Comparison of ENCODE assay signal across 25 mouse cellular contexts in genomic region chr5:125234399-125234798, GRCm38 (mm10). TPM values are rescaled to one million over a fixed set of nuclear protein-coding genes. Genes with fewer than 3 reads are reported as not detected.
DNase-seq lines count a peak whose midpoint lies in the region; ATAC-seq lines count a peak whose summit lies in the region.
"Had no signal": no experiment of that assay in that cellular context is flagged by ENCODE, and none has a peak within 500 bp of the region (broad histone marks: within the 10 kb centered on the region; RNA-seq: fewer than 3 reads in every experiment).

No protein-coding gene starts in this region.

- no peak overlapping the region for H3K9ac ChIP-seq in heart, embryonic 11.5 days (ENCODE audit: low read depth, low read length)
- no peak overlapping the region for H3K9ac ChIP-seq in liver, embryonic 13.5 days
- H3K9ac ChIP-seq: forebrain, embryonic 15.5 days; limb, embryonic 13.5 days; neural tube, embryonic 15.5 days; stomach, embryonic 15.5 days had no signal

- H3K27me3 ChIP-seq in heart, embryonic 11.5 days (ENCODE audit: control insufficient read depth, insufficient read depth, low read length) = no peaks in the 10 kb centered on the region
- peaks cover 41% of the 10 kb centered on the region for H3K27me3 ChIP-seq in megakaryocyte, embryonic 14.5 days (replicated peaks)
- H3K27me3 ChIP-seq in liver, embryonic 13.5 days = no peaks in the 10 kb centered on the region
- H3K27me3 ChIP-seq: forebrain, embryonic 15.5 days; limb, embryonic 13.5 days; neural tube, embryonic 15.5 days; Patski; stomach, embryonic 15.5 days had no signal

- DNase-seq in heart, postnatal 25 days (ENCODE audit: low spot score) = no peak
- DNase-seq in liver, embryonic 13.5 days = no peak
- no peak for DNase-seq in gastrocnemius, postnatal 14 days
- DNase-seq in cerebellum, adult 18-20 months = no peak
- DNase-seq: adrenal gland, postnatal 36 days; cerebellum, adult 9-11 months; heart, adult 18-20 months; kidney, adult 9 months; kidney, postnatal 36 days; lung, adult 2 months; right cerebral cortex, adult 18-20 months; thymus, postnatal 36 days had no signal

- H3K4me2 ChIP-seq in heart, embryonic 11.5 days = no peak overlapping the region
- no peak overlapping the region for H3K4me2 ChIP-seq in liver, embryonic 13.5 days
- H3K4me2 ChIP-seq: forebrain, embryonic 15.5 days; limb, embryonic 13.5 days; midbrain, embryonic 11.5 days; neural tube, embryonic 15.5 days; stomach, embryonic 15.5 days had no signal

- H3K27ac ChIP-seq in heart, embryonic 11.5 days (ENCODE audit: low read depth, low read length) = no peak overlapping the region
- H3K27ac ChIP-seq in liver, embryonic 13.5 days = no peak overlapping the region
- H3K27ac ChIP-seq: embryonic facial prominence, embryonic 10.5 days; forebrain, embryonic 15.5 days; hindbrain, postnatal 0 days; limb, embryonic 13.5 days; neural tube, embryonic 15.5 days; stomach, embryonic 15.5 days had no signal

- 0 out of 2 replicates have a peak, but pooled peaks have one; percentile 37 for ATAC-seq in heart, embryonic 11.5 days (replicated peaks; ENCODE audit: insufficient number of reproducible peaks, low FRiP score, low TSS enrichment)
- no peak for ATAC-seq in megakaryocyte, adult 5-6 weeks (ENCODE audit: poor library complexity, severe bottlenecking)
- ATAC-seq in liver, embryonic 13.5 days (ENCODE audit: low read depth) = peak; percentile 71
- ATAC-seq: CD4-positive, CD25-positive, alpha-beta regulatory T cell, adult 4 months; forebrain, embryonic 15.5 days; hindbrain, postnatal 0 days; intestine, embryonic 16.5 days; Patski had no signal

- no peak overlapping the region for H3K4me3 ChIP-seq in heart, embryonic 11.5 days (ENCODE audit: low read depth, low read length)
- peak overlapping the region; percentile 76 for H3K4me3 ChIP-seq in megakaryocyte, embryonic 14.5 days (replicated peaks)
- no peak overlapping the region for H3K4me3 ChIP-seq in liver, embryonic 13.5 days (replicated peaks)
- H3K4me3 ChIP-seq: embryonic facial prominence, embryonic 10.5 days; forebrain, embryonic 15.5 days; limb, embryonic 13.5 days; neural tube, embryonic 15.5 days; stomach, embryonic 15.5 days had no signal

- 0 out of 2 replicates have a peak, but pooled peaks cover 7% of the 10 kb centered on the region for H3K4me1 ChIP-seq in heart, embryonic 11.5 days (ENCODE audit: control insufficient read depth, insufficient read depth, low read length)
- H3K4me1 ChIP-seq in megakaryocyte, embryonic 14.5 days = peaks cover 62% of the 10 kb centered on the region
- peaks cover 10% of the 10 kb centered on the region for H3K4me1 ChIP-seq in liver, embryonic 13.5 days (replicated peaks)
- H3K4me1 ChIP-seq: forebrain, embryonic 15.5 days; neural tube, embryonic 15.5 days had no signal

- no peaks in the 10 kb centered on the region for H3K36me3 ChIP-seq in heart, embryonic 11.5 days (ENCODE audit: control insufficient read depth, insufficient read depth, low read length)
- peaks cover 7% of the 10 kb centered on the region for H3K36me3 ChIP-seq in megakaryocyte, embryonic 14.5 days (replicated peaks; ENCODE audit: low read length)
- H3K36me3 ChIP-seq in liver, embryonic 13.5 days = no peaks in the 10 kb centered on the region
- H3K36me3 ChIP-seq: embryonic facial prominence, embryonic 10.5 days; forebrain, embryonic 15.5 days; limb, embryonic 13.5 days; neural tube, embryonic 15.5 days; stomach, embryonic 15.5 days had no signal

- 10% methylated on average over 8 of the region's 8 CpGs for WGBS in heart, embryonic 11.5 days (ENCODE audit: insufficient replicate concordance)
- WGBS in liver, embryonic 13.5 days (ENCODE audit: insufficient replicate concordance) = 7% methylated on average over 8 of the region's 8 CpGs

- no peaks in the 10 kb centered on the region for H3K9me3 ChIP-seq in heart, embryonic 11.5 days (replicated peaks; ENCODE audit: control insufficient read depth, low read length)
- H3K9me3 ChIP-seq in megakaryocyte, embryonic 14.5 days = peaks cover 8% of the 10 kb centered on the region; the same call in 1 of the 2 replicates
- H3K9me3 ChIP-seq in liver, embryonic 13.5 days (replicated peaks) = no peaks in the 10 kb centered on the region
- H3K9me3 ChIP-seq: embryonic facial prominence, embryonic 10.5 days; forebrain, embryonic 15.5 days; limb, embryonic 13.5 days; neural tube, embryonic 15.5 days; stomach, embryonic 15.5 days had no signal

- intact Hi-C loops in heart, postnatal 25 days (cut with DNase I) = no loop called here
- intact Hi-C loops in gastrocnemius, postnatal 14 days (cut with DNase I; ENCODE audit: low total_unique reads) = no loop called here

RNA-seq across cellular contexts. Expression of gene Ncor2, which starts 55.4 kb away (rescaled TPM):
- polyA plus RNA-seq in heart, embryonic 11.5 days (2014; fragmentation: Nextera tagmentation; extraction: Ambion mirVana) = 14.3 and 18.8 TPM in 2 replicates
- total RNA-seq in heart, postnatal 25 days (2021) = 10 to 100 TPM; 67.8 to 89.5 TPM
- polyA plus RNA-seq in megakaryocyte, embryonic 14.5 days (2012; ENCODE audit: insufficient read depth, low replicate concordance) = 103 and 109 TPM in 2 replicates
- 87.7 and 107 TPM in 2 replicates for total RNA-seq in megakaryocyte, adult 5-6 weeks (2015)
- 15.0 and 21.5 TPM in 2 replicates for total RNA-seq in megakaryocyte, adult 5-6 weeks (2017)
- 3.9 and 4.5 TPM in 2 replicates for polyA plus RNA-seq in liver, embryonic 13.5 days (2015; fragmentation: Nextera tagmentation; extraction: Ambion mirVana)
- 10 to 100 TPM; 85.9 to 97.7 TPM for total RNA-seq in gastrocnemius, postnatal 14 days (2021)
